Mouse (Mus musculus) adrenal gland, postnatal 14 days (tissue): ENCODE measurements around the gene Gfra4. TPM values are rescaled to one million over a fixed set of nuclear protein-coding genes. Genes with fewer than 3 reads are reported as not detected.

Source experiments
- microRNA-seq, 2 experiments: library from miRNA; unstranded; fragments of <30 nt; microRNA quantifications; one replicate each; pipeline ENCODE4 v1.2.0; 2021
- total RNA-seq: library from RNA; stranded (reverse); gene quantifications from 2 replicates; pipeline ENCODE4 v1.2.3, GENCODE M21; 2021

The Gfra4 gene
- total RNA-seq, 1 experiment from 2014 or later = 9.2 TPM

Small RNA genes within 50 kb of the gene (microRNA-seq; reads per million reads assigned to microRNA genes)
- gene Mir6973b = 0 reads per million in 2 experiments

Other genes with a start within 250 kb of the Gfra4 start
- 36.3 and 43.6 TPM in 2 replicates for gene 4930402H24Rik, start 136.7 kb downstream of the Gfra4 start, total RNA-seq
- 29.6 and 30.7 TPM in 2 replicates for gene Atrn, start 136.6 kb downstream of the Gfra4 start, total RNA-seq
- 4.4 and 4.5 TPM in 2 replicates for gene Adam33, start 20.7 kb upstream of the Gfra4 start, total RNA-seq
- gene Siglec1, start 43.7 kb upstream of the Gfra4 start, total RNA-seq = 2.3 and 8.2 TPM in 2 replicates
- gene Hspa12b, start 84.2 kb upstream of the Gfra4 start, total RNA-seq = 23.3 and 26.1 TPM in 2 replicates
- gene Gm11037, start 90.4 kb upstream of the Gfra4 start, total RNA-seq = not detected in 2 replicates
- gene 1700037H04Rik, start 117.0 kb upstream of the Gfra4 start, total RNA-seq = 69.4 and 79.8 TPM in 2 replicates
- 65.6 and 70.4 TPM in 2 replicates for gene Cenpb, start 137.0 kb upstream of the Gfra4 start, total RNA-seq
- 16.1 and 17.8 TPM in 2 replicates for gene Cdc25b, start 143.9 kb upstream of the Gfra4 start, total RNA-seq
- gene Spef1, start 144.2 kb upstream of the Gfra4 start, total RNA-seq = 7.0 and 7.5 TPM in 2 replicates
- 17.3 and 17.7 TPM in 2 replicates for gene Ap5s1, start 164.0 kb upstream of the Gfra4 start, total RNA-seq
- gene Mavs, start 191.0 kb upstream of the Gfra4 start, total RNA-seq = 44.8 and 45.4 TPM in 2 replicates
- gene Pank2, start 219.4 kb upstream of the Gfra4 start, total RNA-seq = 56.5 and 58.5 TPM in 2 replicates